In genomic region chr3:149379866-149380472, GRCm38 (mm10) we compare ENCODE assay signal across 13 mouse cellular contexts.
A peak's percentile ranks its signal among the peaks of the same experiment; 100 is the strongest.
DNase-seq lines count a peak whose midpoint lies in the region; ATAC-seq and TF ChIP-seq lines count a peak whose summit lies in the region.
"Had no signal": no experiment of that assay in that cellular context is flagged by ENCODE, and none has a peak within 500 bp of the region (broad histone marks: within the 10 kb centered on the region; RNA-seq: fewer than 3 reads in every experiment).

No protein-coding gene starts in this region.

- DNase-seq in heart, adult 11 months: peak; percentile 97
- no peak for DNase-seq in heart, postnatal 4 days
- DNase-seq in urinary bladder, postnatal 14 days (ENCODE audit: low spot score): peak; percentile 34
- no peak for DNase-seq in urinary bladder, postnatal 10 days (ENCODE audit: low spot score)
- DNase-seq in lung, postnatal 0 days (ENCODE audit: low spot score): peak; percentile 27
- DNase-seq in kidney, postnatal 10 days: no peak
- DNase-seq in hindbrain, embryonic 14.5 days (ENCODE audit: low spot score): no peak
- DNase-seq in thymus, postnatal 10 days (ENCODE audit: low spot score in 2 of 2): no peak
- DNase-seq: cerebellum, postnatal 25 days; spleen, adult 18-20 months had no signal

- no peak overlapping the region for H3K27ac ChIP-seq in lung, postnatal 0 days (ENCODE audit: low read length)
- no peak overlapping the region for H3K27ac ChIP-seq in hindbrain, embryonic 14.5 days
- H3K27ac ChIP-seq: hindbrain, postnatal 0 days; kidney, postnatal 0 days; liver, embryonic 14.5 days had no signal

- no peak for ATAC-seq in lung, postnatal 0 days
- ATAC-seq in hindbrain, embryonic 14.5 days (ENCODE audit: low FRiP score): no peak
- ATAC-seq: hindbrain, postnatal 0 days had no signal

- TF ChIP-seq EP300 in lung, postnatal 0 days (IDR thresholded peaks at IDR 0.05): no peak

- H3K36me3 ChIP-seq in lung, postnatal 0 days (ENCODE audit: insufficient read depth, low read length): no peaks in the 10 kb centered on the region
- no peaks in the 10 kb centered on the region for H3K36me3 ChIP-seq in hindbrain, embryonic 14.5 days (replicated peaks; ENCODE audit: control insufficient read depth, insufficient read depth)

- 56% methylated on average over 15 of the region's 15 CpGs for WGBS in lung, postnatal 0 days
- WGBS in hindbrain, embryonic 14.5 days: 71% methylated on average over 15 of the region's 15 CpGs

- no peak overlapping the region for H3K9ac ChIP-seq in lung, postnatal 0 days (replicated peaks; ENCODE audit: low read depth)
- H3K9ac ChIP-seq in hindbrain, embryonic 14.5 days: no peak overlapping the region
- H3K9ac ChIP-seq: liver, embryonic 14.5 days had no signal

- no peak overlapping the region for H3K4me3 ChIP-seq in lung, postnatal 0 days (ENCODE audit: low read depth, low read length)
- no peak overlapping the region for H3K4me3 ChIP-seq in hindbrain, embryonic 14.5 days (replicated peaks; ENCODE audit: low read length)

- H3K4me1 ChIP-seq in lung, postnatal 0 days (ENCODE audit: insufficient read depth, low read depth, low read length): 0 out of 2 replicates have a peak, but pooled peaks cover 5% of the 10 kb centered on the region
- H3K4me1 ChIP-seq in hindbrain, embryonic 14.5 days (replicated peaks; ENCODE audit: control insufficient read depth, insufficient read depth, low read length): no peaks in the 10 kb centered on the region

- H3K4me2 ChIP-seq in lung, postnatal 0 days (replicated peaks; ENCODE audit: low read depth, low read length): peak overlapping the region; percentile 29
- H3K4me2 ChIP-seq in hindbrain, embryonic 14.5 days (replicated peaks): no peak overlapping the region

- H3K9me3 ChIP-seq in lung, postnatal 0 days (ENCODE audit: low read length): no peaks in the 10 kb centered on the region
- no peaks in the 10 kb centered on the region for H3K9me3 ChIP-seq in hindbrain, embryonic 14.5 days (ENCODE audit: control insufficient read depth, low read length)

- no peak for TF ChIP-seq CTCF in lung, postnatal 0 days (IDR thresholded peaks at IDR 0.05)

- no peaks in the 10 kb centered on the region for H3K27me3 ChIP-seq in lung, postnatal 0 days (replicated peaks; ENCODE audit: insufficient read depth, low read length)
- H3K27me3 ChIP-seq in hindbrain, embryonic 14.5 days (ENCODE audit: control insufficient read depth, insufficient read depth, low read length): no peaks in the 10 kb centered on the region

Comparison
In these comparisons a context has a peak if more than half of its experiments do, and no peak if none do; other contexts are left out.
1. DNase-seq: peak in heart, adult 11 months (single experiment), urinary bladder, postnatal 14 days (single experiment) and lung, postnatal 0 days (single experiment); none in heart, postnatal 4 days (single experiment), urinary bladder, postnatal 10 days (single experiment), kidney, postnatal 10 days (single experiment), hindbrain, embryonic 14.5 days (single experiment) and thymus, postnatal 10 days (0 of 2).